Mouse (Mus musculus) right cerebral cortex, postnatal 36 days (tissue): ENCODE measurements around the gene Rab5c.

Source experiments
- DNase-seq, 2 experiments: peaks; one replicate each; pipeline ENCODE4 v3.0.0; 2022; ENCODE audit warnings: low spot score in 2 of 2, mixed read lengths in 1 of 2

Rab5c gene

DNA sequence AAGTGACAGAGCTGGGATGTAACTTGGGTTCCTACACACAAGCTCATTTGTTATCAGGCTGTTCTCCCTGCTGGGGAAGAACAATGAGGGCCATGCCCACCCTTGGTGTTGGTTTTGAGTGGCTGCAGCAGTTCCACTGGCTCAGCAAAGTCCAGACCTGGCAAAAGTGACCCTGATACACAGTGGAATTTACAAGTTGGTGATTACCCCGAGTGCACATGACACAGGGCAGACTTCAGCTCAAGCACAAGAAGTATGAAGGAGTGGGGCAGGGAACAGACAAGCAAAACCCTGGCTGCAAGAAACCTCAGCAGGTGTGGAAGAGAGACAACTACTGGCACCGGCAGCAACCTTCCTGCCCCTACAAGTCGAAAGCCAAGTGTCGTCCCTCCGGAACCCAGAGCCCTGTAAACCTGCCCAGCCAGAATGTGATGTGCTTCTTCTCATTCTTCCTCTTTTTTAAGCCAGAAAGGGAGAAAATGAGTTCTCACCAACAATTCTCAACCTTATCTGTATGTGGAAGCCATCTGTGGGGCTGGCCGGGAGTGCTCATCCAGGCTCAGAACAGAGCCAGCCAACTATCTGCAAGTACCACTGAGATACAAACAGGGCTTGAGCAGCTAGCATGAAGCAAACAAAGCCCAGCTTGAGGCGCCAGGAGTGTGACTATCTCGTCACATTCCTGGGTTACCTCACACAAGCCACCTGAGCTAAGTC is 16.1 kb downstream of the Rab5c start:
- DNase-seq: no peak

DNA sequence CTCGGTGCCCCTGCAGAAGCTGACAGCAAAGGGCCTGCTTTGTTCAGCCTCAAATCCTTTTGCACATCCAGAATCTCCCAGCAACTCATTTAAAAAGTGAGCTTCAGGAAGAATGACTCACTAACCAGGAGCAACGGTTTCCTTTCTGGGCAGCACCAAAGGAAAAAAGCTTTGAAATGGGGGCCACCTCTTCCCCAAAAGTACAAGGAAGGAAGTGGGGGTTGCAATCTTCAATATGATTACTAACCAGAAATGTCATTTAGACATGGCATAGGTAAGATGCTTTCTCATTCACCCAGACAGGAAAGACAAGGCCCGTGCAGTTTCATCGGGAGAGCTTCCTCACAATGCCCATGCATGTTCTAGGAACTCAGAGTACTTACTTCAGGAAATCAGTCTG is 16.8 kb downstream of the Rab5c start:
- no peak for DNase-seq

- DNase-seq: no peak
These were observed 17.7 kb downstream of the Rab5c start for GRCm38 (mm10) chr11:100720345-100720744.

GRCm38 (mm10) chr11:100719893-100720292 is 18.1 kb downstream of the Rab5c start:
- no peak for DNase-seq

DNA sequence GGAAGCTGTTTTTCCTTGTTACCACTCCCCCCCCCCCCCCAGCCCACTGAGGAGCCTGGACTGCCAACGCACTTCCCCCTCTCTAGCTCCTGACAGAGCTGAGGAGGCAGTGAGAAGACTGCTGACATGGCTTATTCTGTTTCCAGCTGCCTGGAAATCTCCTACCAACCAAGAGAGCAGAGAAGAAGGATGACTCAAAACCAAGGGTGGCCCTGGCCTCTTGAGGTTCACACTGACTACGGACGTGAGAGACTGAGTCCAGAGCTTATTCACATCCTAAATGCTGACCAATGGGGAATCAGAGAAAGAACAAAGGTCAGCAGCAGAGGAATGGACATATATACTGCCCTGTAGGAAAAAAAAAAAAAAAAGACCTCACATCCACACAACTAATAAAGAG is 18.7 kb downstream of the Rab5c start:
- DNase-seq: peak in 1 of 2 experiments; percentile 58

- no peak for DNase-seq
These were observed 19.1 kb downstream of the Rab5c start for GRCm38 (mm10) chr11:100718866-100719265.

GRCm38 (mm10) chr11:100718462-100718861 is 19.6 kb downstream of the Rab5c start:
- DNase-seq: no peak

DNA sequence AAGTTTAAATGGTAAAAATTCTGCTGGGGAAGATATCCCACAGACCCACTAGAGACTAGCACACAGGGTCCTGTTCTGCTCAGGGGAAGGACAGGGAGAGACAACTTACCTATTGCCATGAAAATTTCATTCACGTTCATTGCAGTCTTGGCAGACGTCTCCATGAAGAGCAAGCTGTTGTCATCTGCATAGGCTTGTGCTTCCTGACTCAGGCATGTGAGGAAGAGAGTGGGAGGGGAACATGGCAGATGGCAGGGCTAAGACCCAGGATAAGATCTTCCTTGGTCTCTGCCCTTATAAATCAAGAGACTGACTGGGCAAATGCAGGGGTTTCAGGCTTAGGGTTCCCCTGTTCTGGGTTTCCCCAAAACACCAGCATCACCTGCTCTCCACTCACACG is 21.4 kb downstream of the Rab5c start:
- DNase-seq: no peak

- no peak for DNase-seq
These were observed 23.1 kb downstream of the Rab5c start for GRCm38 (mm10) chr11:100714948-100715347.

DNA sequence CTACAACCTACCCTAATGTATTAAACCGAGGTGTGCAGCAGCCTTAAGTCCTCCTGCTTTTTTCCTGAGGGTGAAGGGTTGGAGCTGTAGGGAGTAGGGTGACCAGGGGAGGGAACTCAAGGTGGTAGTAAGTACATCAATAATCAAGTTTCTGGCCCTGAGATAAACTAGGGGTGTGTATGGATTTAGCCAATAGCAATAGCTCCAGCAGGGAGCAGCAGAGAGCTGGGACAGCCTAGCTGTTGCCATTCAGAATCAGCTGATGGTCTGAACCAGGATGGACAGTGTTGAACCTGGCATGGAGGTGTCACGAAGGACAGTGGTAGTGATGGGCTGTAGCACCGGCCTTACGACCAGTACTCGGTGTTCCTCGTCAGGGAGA is 23.5 kb downstream of the Rab5c start:
- peak; percentile 67 to 74 for DNase-seq

GRCm38 (mm10) chr11:100713735-100714533 is 24.1 kb downstream of the Rab5c start, which contains the start of gene Hspb9:
Gene Hspb9 (plus strand): TSS chr11:100713850.
- DNase-seq: no peak

DNA sequence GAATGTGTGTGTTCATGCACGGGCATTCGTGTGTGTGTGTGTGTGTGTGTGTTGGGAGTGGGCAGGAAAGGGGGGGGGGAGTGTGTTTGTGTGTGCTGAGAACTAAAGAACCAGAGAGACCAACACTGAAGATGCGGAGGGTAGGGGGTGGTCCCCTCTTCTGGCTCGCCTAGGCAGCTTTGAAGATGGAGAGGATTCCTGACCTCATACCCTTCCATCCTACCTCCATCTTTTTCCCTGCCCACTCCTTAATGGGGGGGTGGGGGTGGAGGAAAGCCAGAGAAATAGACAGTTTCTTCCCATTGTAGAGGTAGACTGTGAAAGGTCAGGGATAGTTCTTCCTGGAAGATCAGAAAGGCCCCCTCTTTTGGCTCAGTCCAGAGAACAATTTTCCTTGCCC is 24.8 kb downstream of the Rab5c start:
- no peak for DNase-seq

DNA sequence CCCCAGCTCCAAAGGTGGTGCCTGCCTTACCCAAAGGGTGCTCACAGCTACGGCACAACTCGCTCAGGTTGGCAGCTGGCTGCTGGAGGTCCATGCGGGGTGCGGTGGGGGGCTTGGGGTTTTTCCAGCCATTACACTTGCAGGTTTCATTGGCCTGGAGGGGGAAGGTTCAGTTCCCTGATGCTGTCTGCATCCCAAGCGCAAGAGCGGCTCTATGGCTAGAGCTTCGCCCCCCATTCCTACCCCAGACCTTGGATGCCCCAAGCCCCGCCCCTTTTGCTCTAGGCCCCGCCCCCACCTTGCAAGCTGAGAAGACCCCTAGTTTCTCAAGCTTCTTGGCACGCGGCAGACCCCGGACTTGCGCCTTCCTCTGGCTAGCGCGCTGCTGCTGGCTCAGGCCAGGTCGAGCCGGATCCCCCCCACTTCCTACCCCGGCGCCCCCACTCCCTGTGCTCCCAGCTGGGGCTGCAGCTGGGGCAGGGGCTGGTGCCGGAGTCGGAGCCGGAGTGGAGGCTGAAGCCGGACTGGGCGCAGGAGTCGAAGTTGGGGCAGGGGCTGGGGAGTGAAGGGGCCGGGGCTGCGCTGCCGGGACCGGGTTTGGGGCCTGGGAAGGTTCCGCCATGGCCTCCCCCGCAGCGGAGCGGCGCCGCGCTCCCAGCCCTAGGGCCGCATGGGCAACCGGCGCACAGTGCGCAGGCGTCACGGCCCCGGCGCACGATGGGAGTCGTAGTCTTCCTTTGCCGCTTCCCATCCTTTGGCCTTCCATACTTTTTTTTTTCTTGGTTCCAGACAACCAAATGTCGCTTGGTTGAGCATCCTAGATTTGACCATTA is 26.0 kb downstream of the Rab5c start, which contains the start of gene Kat2a:
Gene Kat2a, minus strand, starts transcription at position 683 of the 833 bp plus-strand sequence.
- DNase-seq: peak; percentile 74 to 80

DNA sequence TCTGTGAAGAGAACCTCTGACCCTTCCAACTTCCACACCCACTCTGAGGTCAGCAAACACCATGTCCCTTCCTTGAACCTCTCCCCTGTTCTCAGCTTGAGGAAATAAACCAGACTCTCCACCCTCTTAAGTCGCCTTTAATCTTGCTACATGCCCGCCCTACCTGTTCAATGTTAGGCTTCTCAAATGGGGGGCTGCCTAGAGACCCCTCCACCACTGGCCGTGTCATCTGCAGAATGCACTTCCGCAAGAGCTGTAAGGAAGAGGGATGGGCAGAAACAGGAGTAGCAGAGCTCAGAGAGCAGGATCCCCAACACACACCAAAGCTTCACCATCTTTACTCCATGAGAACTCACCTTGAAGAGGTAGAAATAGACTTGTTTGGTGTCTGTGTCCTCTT is 27.0 kb downstream of the Rab5c start:
- no peak for DNase-seq

- DNase-seq: no peak
These were observed 27.5 kb downstream of the Rab5c start for GRCm38 (mm10) chr11:100710528-100710927.

DNA sequence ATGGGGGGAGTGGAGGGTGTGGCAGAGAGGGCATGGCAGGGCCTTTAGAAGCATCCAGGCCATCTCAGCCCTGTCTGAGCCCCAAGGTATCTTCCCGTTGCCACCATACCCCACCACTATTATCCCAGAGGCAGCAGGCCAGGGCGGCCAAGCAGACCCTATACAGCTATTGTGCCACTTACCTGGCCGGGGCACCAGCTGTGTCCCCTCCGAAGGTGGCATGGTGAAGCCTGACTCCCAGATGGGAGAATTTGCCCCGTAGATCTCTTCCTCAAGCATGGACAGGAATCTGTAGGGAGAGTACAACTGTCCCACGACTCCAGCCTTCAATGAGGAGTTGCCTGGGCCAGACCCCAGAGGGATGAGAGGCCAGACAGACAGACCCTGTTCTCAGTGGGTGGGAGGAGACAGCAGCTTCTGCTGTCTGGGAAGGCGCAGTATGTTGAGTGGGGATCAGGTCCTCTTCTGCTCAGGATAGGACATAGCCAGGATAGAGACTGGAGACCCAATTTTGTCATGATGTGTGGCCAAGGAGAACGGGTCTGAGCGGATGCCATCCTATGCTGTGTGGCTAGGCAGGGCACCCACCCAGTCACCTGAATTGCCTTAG is 28.7 kb downstream of the Rab5c start:
- no peak for DNase-seq

- DNase-seq: no peak
These were observed 32.8 kb downstream of the Rab5c start for GRCm38 (mm10) chr11:100705095-100705747.

GRCm38 (mm10) chr11:100703851-100704531 is 34.0 kb downstream of the Rab5c start, which contains the start of gene Dhx58:
Gene Dhx58 (minus strand): TSS chr11:100704271.
- no peak for DNase-seq

GRCm38 (mm10) chr11:100703366-100703765 is 34.6 kb downstream of the Rab5c start:
- DNase-seq: no peak

DNA sequence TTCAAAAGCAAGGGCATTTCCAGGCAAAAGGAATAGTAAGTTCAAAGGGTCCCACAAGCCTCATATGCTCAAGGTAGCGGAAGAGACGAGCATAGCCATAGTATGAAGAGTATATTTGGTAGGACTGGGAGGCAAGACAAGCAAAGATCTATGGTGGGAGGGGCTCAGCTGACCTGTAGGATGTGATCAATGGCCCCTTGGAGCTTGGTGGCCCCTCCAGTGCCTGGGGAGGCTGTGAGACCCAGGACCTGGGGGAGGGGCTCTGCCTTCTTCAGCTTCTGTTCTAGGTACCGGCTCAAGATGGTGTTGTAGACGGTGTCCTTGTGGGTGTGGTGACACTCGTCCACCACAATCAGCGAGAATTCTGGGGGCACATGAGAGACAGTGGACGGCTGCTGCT is 35.1 kb downstream of the Rab5c start:
- DNase-seq: no peak
